Mouse (Mus musculus) ES-E14 (cell line): Measurements from ENCODE around the gene Olfr235. TPM values are rescaled to one million over a fixed set of nuclear protein-coding genes. Genes with fewer than 3 reads are reported as not detected.
"Not testable (repeated sequence)": the region's sequence is repeated elsewhere in the genome, so short reads cannot be mapped to it uniquely, and the experiment has no call there.

Experiments used
- DNase-seq: peaks from one replicate; pipeline ENCODE4 v3.0.0-alpha.2; 2013; ENCODE audit warnings: low read depth, low spot score
- H3K27ac ChIP-seq: 2 replicates; pipeline ENCODE4 v1.5.1; 2012; ENCODE audit warnings: low read depth, mild to moderate bottlenecking, low read length, moderate library complexity, mixed read lengths; ENCODE audit not compliant: poor library complexity, insufficient read depth, severe bottlenecking
- H3K36me3 ChIP-seq: 2 replicates; pipeline ENCODE4 v1.6.1; 2012; ENCODE audit warnings: mild to moderate bottlenecking, low read length, moderate library complexity, mixed read lengths; ENCODE audit not compliant: control insufficient read depth, poor library complexity, insufficient read depth, severe bottlenecking
- H3K4me1 ChIP-seq, 2 experiments: fragments of 150-350 bp in 1 of 2; sonication (generic) in 1 of 2; 2 replicates each; pipeline ENCODE4 v1.6.1; 2012; ENCODE audit warnings: low read length in 2 of 2, mild to moderate bottlenecking in 1 of 2, mixed read lengths in 1 of 2; ENCODE audit not compliant: control insufficient read depth in 2 of 2, insufficient read depth in 2 of 2, poor library complexity in 1 of 2
- H3K4me3 ChIP-seq, 2 experiments: fragments of 150-350 bp in 1 of 2; sonication (generic) in 1 of 2; 2 replicates each; pipeline ENCODE4 v1.5.1; 2012; ENCODE audit warnings: low read length in 2 of 2, low read depth in 1 of 2, mild to moderate bottlenecking in 1 of 2, mixed read lengths in 1 of 2; ENCODE audit not compliant: insufficient read depth in 1 of 2, poor library complexity in 1 of 2, severe bottlenecking in 1 of 2
- H3K9ac ChIP-seq: 2 replicates; pipeline ENCODE4 v1.6.1; 2012; ENCODE audit warnings: low read depth, mild to moderate bottlenecking, low read length, mixed read lengths; ENCODE audit not compliant: poor library complexity, insufficient read depth, severe bottlenecking
- H3K9me3 ChIP-seq: fragments of 150-350 bp; sonication (generic); 2 replicates; pipeline ENCODE4 v1.6.1; 2012; ENCODE audit warnings: low read depth, mild to moderate bottlenecking, low read length; ENCODE audit not compliant: control insufficient read depth, insufficient read depth
- CHD2 ChIP-seq: IDR thresholded peaks from 2 replicates; pipeline ENCODE4 v1.6.1; 2014; ENCODE audit warnings: mild to moderate bottlenecking, low read depth, low read length, inconsistent platforms
- HCFC1 ChIP-seq: IDR thresholded peaks from 2 replicates; pipeline ENCODE4 v1.6.1; 2012; ENCODE audit warnings: low read length, inconsistent platforms, borderline replicate concordance; ENCODE audit not compliant: insufficient read depth
- MAFK ChIP-seq: IDR thresholded peaks from 2 replicates; pipeline ENCODE4 v1.6.1; 2014; ENCODE audit warnings: mild to moderate bottlenecking, low read depth, low read length, inconsistent platforms; ENCODE audit not compliant: insufficient read depth
- ZC3H11A ChIP-seq: IDR thresholded peaks from 2 replicates; pipeline ENCODE4 v1.6.1; 2012; ENCODE audit warnings: low read depth, mild to moderate bottlenecking, inconsistent platforms, low read length, borderline replicate concordance
- ZNF384 ChIP-seq: IDR thresholded peaks from 2 replicates; pipeline ENCODE4 v1.6.1; 2012; ENCODE audit warnings: low read depth, low read length, inconsistent platforms
- in situ Hi-C, 2 experiments: fragments of 600-800 bp; cut with MboI; formaldehyde crosslinking; loops; one replicate each; pipeline ENCODE4 v1.15.1; 2025; ENCODE audit warnings: low sequenced_read_pairs in 2 of 2, inconsistent platforms in 1 of 2; ENCODE audit not compliant: unreplicated experiment in 2 of 2
- total RNA-seq: library from RNA; depleted of rRNA; stranded (reverse); fragments of 300-350 nt; gene quantifications from 2 replicates; pipeline ENCODE4 v1.2.3, GENCODE M21; 2012; rRNA removed

Gene Olfr235
- not detected in 2 replicates for total RNA-seq

DNA sequence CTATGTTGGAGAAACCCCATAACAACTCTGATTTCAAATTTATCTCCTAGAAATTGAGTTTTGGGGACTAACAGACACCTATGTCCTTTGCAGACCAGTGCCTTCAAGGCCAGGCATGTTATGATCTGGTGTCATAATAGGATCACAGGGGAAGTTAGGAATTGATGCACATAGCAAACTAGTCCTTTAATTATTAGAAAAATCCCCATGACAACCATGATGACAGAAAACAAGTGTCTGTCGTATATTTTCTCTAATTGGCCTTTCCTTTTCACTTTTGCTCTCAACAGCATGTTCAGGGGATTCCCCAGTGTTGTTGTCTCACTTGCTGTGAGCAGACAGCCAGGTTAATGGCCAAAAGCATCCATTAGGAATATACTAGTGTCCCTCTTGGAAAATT lies at the start of gene Olfr235:
Olfr235 (plus strand) TSS at position 301 of the 400 bp plus-strand sequence.
- no peaks in the 10 kb centered on the region for H3K36me3 ChIP-seq
- no peak within 1 kb of the TSS for H3K27ac ChIP-seq
- no peak within 1 kb of the TSS for H3K4me3 ChIP-seq
- no peaks in the 10 kb centered on the region for H3K9me3 ChIP-seq
- in situ Hi-C loops, result no loop called here
- DNase-seq, result no peak
- no peaks in the 10 kb centered on the region for H3K4me1 ChIP-seq
- TF ChIP-seq ZNF384 (no peak), ZC3H11A (no peak), MAFK (no peak), CHD2 (no peak), HCFC1 (no peak)
- H3K9ac ChIP-seq, result no peak within 1 kb of the TSS

GRCm38 (mm10) chr19:12232496-12232895 lies 28.3 kb upstream of the Olfr235 start, which contains the start of gene Olfr1432:
Olfr1432 (minus strand) TSS chr19:12232596.
- H3K9me3 ChIP-seq, H3K4me1 ChIP-seq, in situ Hi-C loops, H3K36me3 ChIP-seq, H3K9ac ChIP-seq, H3K27ac ChIP-seq, H3K4me3 ChIP-seq, DNase-seq: not testable (repeated sequence)

DNA sequence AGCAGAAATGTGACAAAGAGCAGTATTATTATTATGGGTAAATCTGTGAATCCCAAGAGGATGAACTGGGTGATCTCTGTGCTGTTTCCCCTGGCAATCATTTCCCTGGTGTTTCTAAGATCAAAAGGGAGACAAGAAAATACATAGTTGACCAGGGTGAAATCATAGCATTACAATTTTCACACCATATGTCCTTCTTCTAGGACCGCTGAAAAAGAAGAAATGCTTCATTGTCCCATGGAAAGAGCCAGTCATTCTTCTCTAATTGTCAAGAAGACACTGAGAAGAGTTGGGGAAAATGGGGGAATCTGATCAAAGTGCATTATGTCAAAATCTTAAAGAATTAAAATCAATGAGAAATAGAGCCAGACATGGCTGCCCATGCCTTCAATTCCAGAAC lies 19.3 kb upstream of the Olfr235 start, which contains the start of gene Olfr262:
Olfr262 (minus strand) TSS at position 101 of the 400 bp plus-strand sequence.
- H3K9me3 ChIP-seq, result no peaks in the 10 kb centered on the region
- no peaks in the 10 kb centered on the region for H3K36me3 ChIP-seq
- no peak within 1 kb of the TSS for H3K9ac ChIP-seq
- no peak for DNase-seq
- no peaks in the 10 kb centered on the region for H3K4me1 ChIP-seq
- TF ChIP-seq HCFC1 (no peak), ZC3H11A (no peak), ZNF384 (no peak), MAFK (no peak), CHD2 (no peak)
- H3K27ac ChIP-seq, result no peak within 1 kb of the TSS
- H3K4me3 ChIP-seq, result no peak within 1 kb of the TSS
- in situ Hi-C loops, result no loop called here

DNA sequence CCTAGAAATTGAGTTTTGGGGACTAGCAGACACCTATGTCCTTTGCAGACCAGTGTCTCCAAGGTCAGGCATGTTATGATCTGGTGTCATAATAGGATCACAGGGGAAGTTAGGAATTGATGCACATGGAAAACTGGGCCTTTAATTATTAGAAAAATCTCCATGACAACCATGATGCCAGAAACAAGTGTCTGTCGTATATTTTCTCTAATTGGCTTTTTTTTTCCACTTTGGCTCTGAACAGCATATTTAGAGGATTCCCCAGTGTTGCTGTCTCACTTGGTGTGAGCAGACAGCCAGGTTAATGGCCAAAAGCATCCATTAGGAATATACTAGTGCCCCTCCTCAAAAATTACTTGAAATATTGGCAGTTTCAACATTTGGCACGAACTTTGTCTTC lies 18.7 kb downstream of the Olfr235 start, which contains the start of gene Olfr1434:
Olfr1434 (plus strand) TSS at position 301 of the 400 bp plus-strand sequence.
- Histone ChIP-seq H3K36me3 (no peaks in the 10 kb centered on the region), H3K9me3 (no peaks in the 10 kb centered on the region), H3K4me3 (no peak within 1 kb of the TSS), H3K4me1 (no peaks in the 10 kb centered on the region), H3K9ac (no peak within 1 kb of the TSS), H3K27ac (no peak within 1 kb of the TSS)
- no peak for TF ChIP-seq MAFK
- TF ChIP-seq CHD2, result no peak
- TF ChIP-seq ZC3H11A, result no peak
- TF ChIP-seq HCFC1, result no peak
- no peak for TF ChIP-seq ZNF384
- in situ Hi-C loops, result no loop called here
- DNase-seq, result no peak

- Histone ChIP-seq H3K4me3 (no peak overlapping the region), H3K27ac (no peak overlapping the region), H3K4me1 (no peaks in the 10 kb centered on the region), H3K9me3 (no peaks in the 10 kb centered on the region), H3K36me3 (no peaks in the 10 kb centered on the region), H3K9ac (no peak overlapping the region)
- in situ Hi-C loops, result no loop called here
- no peak for DNase-seq
- no peak for TF ChIP-seq ZNF384
- no peak for TF ChIP-seq ZC3H11A
- TF ChIP-seq MAFK, result no peak
- TF ChIP-seq HCFC1, result no peak
- TF ChIP-seq CHD2, result no peak
Observed at GRCm38 (mm10) chr19:12292979-12293378, 32.1 kb downstream of the Olfr235 start.

DNA sequence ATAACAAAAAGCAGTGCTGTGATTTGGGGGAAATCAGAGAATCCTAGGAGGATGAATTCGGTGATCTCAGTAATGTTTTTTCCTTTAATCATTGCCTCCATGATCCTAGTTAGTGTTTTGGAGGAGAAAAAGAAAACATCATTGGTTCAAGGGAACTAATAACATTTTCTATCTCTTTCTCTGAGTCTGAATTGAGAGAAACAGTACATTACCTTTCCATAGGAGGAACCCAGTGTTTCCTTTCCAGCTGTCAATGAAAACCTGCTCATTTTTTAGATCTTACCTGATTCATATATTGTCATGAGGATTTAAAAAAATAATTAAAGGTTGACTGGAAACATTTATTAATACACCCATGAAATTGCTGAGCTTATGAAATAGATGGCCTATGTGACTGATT lies 38.2 kb downstream of the Olfr235 start, which contains the start of gene Olfr1436:
Olfr1436 (minus strand) TSS at position 101 of the 400 bp plus-strand sequence.
- H3K36me3 ChIP-seq, DNase-seq, H3K9me3 ChIP-seq, H3K4me1 ChIP-seq, H3K27ac ChIP-seq, H3K4me3 ChIP-seq, H3K9ac ChIP-seq, in situ Hi-C loops: not testable (repeated sequence)
